Mouse (Mus musculus) liver, embryonic 14.5 days (tissue): ENCODE measurements at regions not wholly inside any gene's neighbourhood (a gene's known extent, or its start where the extent isn't known, plus 50 kb on each side); places are given as distances from the start of the nearest gene placed in this dataset.

Experiments
- CTCF ChIP-seq: IDR thresholded peaks from 2 replicates; pipeline ENCODE4 v1.5.1; 2016; ENCODE audit warnings: antibody characterized with exemption, low read depth, control low read depth
- EP300 ChIP-seq: IDR thresholded peaks from 2 replicates; pipeline ENCODE4 v1.6.1; 2016; ENCODE audit warnings: antibody characterized with exemption, low read depth

DNA sequence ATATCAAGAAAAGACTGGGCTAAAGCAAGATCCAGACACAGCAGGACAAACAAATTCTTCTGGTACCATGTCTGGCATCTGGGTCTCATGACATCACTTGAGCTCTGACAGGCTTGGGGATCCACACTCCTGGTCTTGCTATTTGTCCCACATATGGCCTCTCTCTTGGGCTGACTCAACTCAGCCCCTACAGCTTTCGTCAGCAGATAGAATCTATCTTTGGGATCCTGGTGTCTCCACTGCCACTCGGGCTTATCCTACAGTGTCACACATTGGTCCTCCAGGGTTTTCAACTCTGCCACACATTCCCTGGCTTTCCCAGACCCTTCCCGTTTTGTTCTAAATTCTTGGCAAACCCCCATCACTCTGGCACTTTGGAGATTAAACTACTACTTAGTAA lies 280.3 kb downstream of the Cxcl12 start:
- TF ChIP-seq CTCF (no peak), EP300 (no peak)
